ENCODE assay signal across 30 mouse cellular contexts in genomic region chr2:91109807-91110385, GRCm38 (mm10). TPM values are rescaled to one million over a fixed set of nuclear protein-coding genes. Genes with fewer than 3 reads are reported as not detected.
DNase-seq lines count a peak whose midpoint lies in the region; ATAC-seq and TF ChIP-seq lines count a peak whose summit lies in the region.
"Had no signal": no experiment of that assay in that cellular context is flagged by ENCODE, and none has a peak within 500 bp of the region (broad histone marks: within the 10 kb centered on the region; RNA-seq: fewer than 3 reads in every experiment).

No protein-coding gene starts in this region.

- no peak overlapping the region for H3K4me3 ChIP-seq in lung, adult 2 months (replicated peaks; ENCODE audit: extremely low read depth, low read depth, low read length)
- H3K4me3 ChIP-seq in forebrain, embryonic 15.5 days = no peak overlapping the region
- H3K4me3 ChIP-seq: embryonic facial prominence, embryonic 10.5 days; embryonic facial prominence, embryonic 15.5 days; forebrain, embryonic 13.5 days; heart, embryonic 10.5 days; heart, embryonic 15.5 days; intestine, embryonic 15.5 days; limb, embryonic 15.5 days; neural tube, embryonic 15.5 days had no signal

- WGBS in lung, adult 2 months = 62% methylated on average over 5 of the region's 5 CpGs
- 93% methylated on average over 5 of the region's 5 CpGs for WGBS in forebrain, embryonic 15.5 days

- peak; percentile 59 for DNase-seq in adrenal gland, postnatal 10 days
- DNase-seq in adrenal gland, adult 8-10 months = no peak
- peak; percentile 33 for DNase-seq in lung, adult 2 months
- DNase-seq in lung, postnatal 4 days = no peak
- peak; percentile 54 for DNase-seq in lung, postnatal 25 days (ENCODE audit: low spot score)
- DNase-seq: cerebellum, adult 8-10 months; cerebellum, postnatal 25 days; gastrocnemius, postnatal 25 days; heart, adult 11 months; kidney, adult 2 months; kidney, postnatal 4 days; left cerebral cortex, postnatal 4 days; midbrain, embryonic 14.5 days; spleen, adult 18-20 months; thymus, postnatal 14 days had no signal

- TF ChIP-seq POLR2A in lung, adult 2 months (IDR thresholded peaks at IDR 0.05; ENCODE audit: borderline replicate concordance, extremely low read depth, low read depth, low read length) = no peak

- no peak for ATAC-seq in forebrain, embryonic 15.5 days (replicated peaks)
- no peak for ATAC-seq in frontal cortex, adult (ENCODE audit: low TSS enrichment)
- ATAC-seq: CD4-positive, CD25-positive, alpha-beta regulatory T cell, adult 4 months; forebrain, embryonic 13.5 days; hindbrain, postnatal 0 days; intestine, embryonic 15.5 days had no signal

- TF ChIP-seq CTCF in lung, adult 2 months (IDR thresholded peaks at IDR 0.05; ENCODE audit: insufficient read depth, low read length) = no peak

- no peaks in the 10 kb centered on the region for H3K9me3 ChIP-seq in forebrain, embryonic 15.5 days
- H3K9me3 ChIP-seq: embryonic facial prominence, embryonic 10.5 days; embryonic facial prominence, embryonic 15.5 days; forebrain, embryonic 13.5 days; heart, embryonic 10.5 days; heart, embryonic 15.5 days; intestine, embryonic 15.5 days; limb, embryonic 15.5 days; neural tube, embryonic 15.5 days had no signal

- H3K27ac ChIP-seq in forebrain, embryonic 15.5 days (replicated peaks) = no peak overlapping the region
- H3K27ac ChIP-seq: embryonic facial prominence, embryonic 10.5 days; embryonic facial prominence, embryonic 15.5 days; forebrain, embryonic 13.5 days; heart, embryonic 10.5 days; heart, embryonic 15.5 days; hindbrain, postnatal 0 days; intestine, embryonic 15.5 days; kidney, postnatal 0 days; limb, embryonic 15.5 days; neural tube, embryonic 15.5 days had no signal

- no peak overlapping the region for H3K4me2 ChIP-seq in forebrain, embryonic 15.5 days (replicated peaks)
- H3K4me2 ChIP-seq: embryonic facial prominence, embryonic 15.5 days; forebrain, embryonic 13.5 days; heart, embryonic 15.5 days; intestine, embryonic 15.5 days; limb, embryonic 15.5 days; neural tube, embryonic 15.5 days had no signal

- H3K9ac ChIP-seq in forebrain, embryonic 15.5 days (replicated peaks) = no peak overlapping the region
- H3K9ac ChIP-seq: embryonic facial prominence, embryonic 15.5 days; forebrain, embryonic 13.5 days; heart, embryonic 15.5 days; intestine, embryonic 15.5 days; limb, embryonic 15.5 days; neural tube, embryonic 15.5 days had no signal

- no peaks in the 10 kb centered on the region; the same call in none of the 2 replicates for H3K4me1 ChIP-seq in lung, adult 2 months (ENCODE audit: control insufficient read depth, insufficient read depth, low read length)
- H3K4me1 ChIP-seq in forebrain, embryonic 15.5 days = peaks cover under 1% of the 10 kb centered on the region
- H3K4me1 ChIP-seq: intestine, embryonic 15.5 days had no signal

- H3K36me3 ChIP-seq in forebrain, embryonic 15.5 days = no peaks in the 10 kb centered on the region
- H3K36me3 ChIP-seq: embryonic facial prominence, embryonic 10.5 days; embryonic facial prominence, embryonic 15.5 days; heart, embryonic 10.5 days; heart, embryonic 15.5 days; intestine, embryonic 15.5 days; limb, embryonic 15.5 days; neural tube, embryonic 15.5 days had no signal

- H3K27me3 ChIP-seq in forebrain, embryonic 15.5 days = no peaks in the 10 kb centered on the region
- H3K27me3 ChIP-seq: embryonic facial prominence, embryonic 15.5 days; forebrain, embryonic 13.5 days; heart, embryonic 15.5 days; intestine, embryonic 15.5 days; limb, embryonic 15.5 days had no signal

RNA-seq across cellular contexts. Expression of gene Mybpc3, which starts 8.0 kb away (rescaled TPM):
- under 1 TPM; 0.09 TPM for total RNA-seq in adrenal gland, postnatal 10 days (2021)
- under 1 TPM; 0.09 to 0.62 (median 0.26) TPM for total RNA-seq in adrenal gland, adult 8-10 months (2022)
- polyA plus RNA-seq in lung, adult 2 months (2012; rRNA removed) = 7.0 and 11.2 TPM in 2 replicates
- polyA plus RNA-seq in forebrain, embryonic 15.5 days (2015; fragmentation: Nextera tagmentation; extraction: Ambion mirVana) = 0.14 TPM in 1 of 2 replicates, not detected in the other
- total RNA-seq: gastrocnemius, adult 18-20 months; gastrocnemius, postnatal 25 days; left cerebral cortex, postnatal 4 days had no signal
- polyA plus RNA-seq: CD4-positive, CD25-positive, alpha-beta regulatory T cell, adult 4 months; forebrain, embryonic 13.5 days; hindbrain, embryonic 11.5 days; midbrain, embryonic 14.5 days; neural tube, embryonic 15.5 days had no signal

RNA-seq across cellular contexts. Expression of gene Spi1, which starts 27.7 kb away (rescaled TPM):
- total RNA-seq in adrenal gland, postnatal 10 days (2021) = 1 to 10 TPM; 5.3 to 8.7 TPM
- 1 to 10 TPM; 6.3 to 9.6 (median 7.9) TPM for total RNA-seq in adrenal gland, adult 8-10 months (2022)
- 65.7 and 70.7 TPM in 2 replicates for polyA plus RNA-seq in lung, adult 2 months (2012; rRNA removed)
- 2.4 and 3.0 TPM in 2 replicates for polyA plus RNA-seq in forebrain, embryonic 15.5 days (2015; fragmentation: Nextera tagmentation; extraction: Ambion mirVana)

RNA-seq across cellular contexts. Expression of gene Slc39a13, which starts 39.7 kb away (rescaled TPM):
- total RNA-seq in adrenal gland, postnatal 10 days (2021) = 10 to 100 TPM; 22.3 to 30.5 TPM
- total RNA-seq in adrenal gland, adult 8-10 months (2022) = 10 to 100 TPM; 31.4 to 57.3 (median 43.5) TPM
- polyA plus RNA-seq in lung, adult 2 months (2012; rRNA removed) = 88.2 and 101 TPM in 2 replicates
- polyA plus RNA-seq in forebrain, embryonic 15.5 days (2015; fragmentation: Nextera tagmentation; extraction: Ambion mirVana) = 23.7 and 27.8 TPM in 2 replicates

RNA-seq across cellular contexts. Expression of gene Psmc3, which starts 56.1 kb away (rescaled TPM):
- 100 to 1,000 TPM; 174 to 182 TPM for total RNA-seq in adrenal gland, postnatal 10 days (2021)
- 100 to 1,000 TPM; 172 to 187 (median 179) TPM for total RNA-seq in adrenal gland, adult 8-10 months (2022)
- polyA plus RNA-seq in lung, adult 2 months (2012; rRNA removed) = 51.7 and 76.9 TPM in 2 replicates
- polyA plus RNA-seq in forebrain, embryonic 15.5 days (2015; fragmentation: Nextera tagmentation; extraction: Ambion mirVana) = 230 and 231 TPM in 2 replicates

Comparison
In these comparisons a context has a peak if more than half of its experiments do, and no peak if none do; other contexts are left out.
1. DNase-seq: peak in adrenal gland, postnatal 10 days (single experiment), lung, adult 2 months (single experiment) and lung, postnatal 25 days (single experiment); none in adrenal gland, adult 8-10 months (single experiment) and lung, postnatal 4 days (0 of 2).